Mouse (Mus musculus) CD4-positive, CD25-positive, alpha-beta regulatory T cell, adult 9 weeks (primary cell): Measurements from ENCODE around the gene Camk2n2. TPM values are rescaled to one million over a fixed set of nuclear protein-coding genes. Genes with fewer than 3 reads are reported as not detected.

ENCODE experiments used
- polyA plus RNA-seq: library from polyadenylated mRNA; unstranded; fragments of 100-300 nt; shearing (Covaris generic); gene quantifications from one replicate; pipeline ENCODE4 v1.2.1, GENCODE M21; 2017

Gene Camk2n2
- not detected for polyA plus RNA-seq

GRCm38 (mm10) chr16:20621191-20621990, at the start of gene Camk2n2:
Gene Camk2n2 (minus strand): TSS chr16:20621287.

GRCm38 (mm10) chr16:20668013-20668412, 46.9 kb upstream of the Camk2n2 start, which contains the start of gene Eif4g1:
Gene Eif4g1 (plus strand): TSS chr16:20668313.

GRCm38 (mm10) chr16:20651076-20651946, 30.2 kb upstream of the Camk2n2 start, which contains the start of gene Psmd2:
Gene Psmd2 (plus strand): TSS chr16:20651652.

GRCm38 (mm10) chr16:20629731-20630634, 8.9 kb upstream of the Camk2n2 start, which contains the start of gene Ece2:
Gene Ece2 (plus strand): TSS chr16:20629828.

GRCm38 (mm10) chr16:20611357-20612227, 9.5 kb downstream of the Camk2n2 start, which contains the start of the genes Eef1akmt4, Gm49333 and Alg3:
Gene Eef1akmt4 (plus strand): TSS chr16:20611593.
Gene Gm49333 (plus strand): TSS chr16:20611610.
Gene Alg3 (minus strand): TSS chr16:20611735.

GRCm38 (mm10) chr16:20589366-20589938, 31.6 kb downstream of the Camk2n2 start, which contains the start of gene Vwa5b2:
Gene Vwa5b2 (plus strand): TSS chr16:20589471.

Other genes starting within 250 kb of the Camk2n2 start
- 39.9 TPM for gene Abcc5, start 194.9 kb downstream of the Camk2n2 start, polyA plus RNA-seq
- gene Eif2b5, start 122.5 kb downstream of the Camk2n2 start, polyA plus RNA-seq, result 15.3 TPM
- 5.9 TPM for gene Dvl3, start 104.3 kb downstream of the Camk2n2 start, polyA plus RNA-seq
- gene Ap2m1, start 85.8 kb downstream of the Camk2n2 start, polyA plus RNA-seq, result 486 TPM
- 121 TPM for gene Abcf3, start 72.7 kb downstream of the Camk2n2 start, polyA plus RNA-seq
- gene Vwa5b2, start 31.8 kb downstream of the Camk2n2 start, polyA plus RNA-seq, result 0.29 TPM
- 27.3 TPM for gene Eef1akmt4, start 9.7 kb downstream of the Camk2n2 start, polyA plus RNA-seq
- not detected for gene Gm49333, start 9.7 kb downstream of the Camk2n2 start, polyA plus RNA-seq
- gene Alg3, start 9.6 kb downstream of the Camk2n2 start, polyA plus RNA-seq, result 49.3 TPM
- not detected for gene Ece2, start 8.5 kb upstream of the Camk2n2 start, polyA plus RNA-seq
- gene Psmd2, start 30.4 kb upstream of the Camk2n2 start, polyA plus RNA-seq, result 280 TPM
- 141 TPM for gene Eif4g1, start 47.0 kb upstream of the Camk2n2 start, polyA plus RNA-seq
- gene Fam131a, start 72.0 kb upstream of the Camk2n2 start, polyA plus RNA-seq, result 2.4 TPM
- gene Polr2h, start 96.4 kb upstream of the Camk2n2 start, polyA plus RNA-seq, result 86.1 TPM
- gene Clcn2, start 96.5 kb upstream of the Camk2n2 start, polyA plus RNA-seq, result 1.1 TPM
- not detected for gene Chrd, start 111.8 kb upstream of the Camk2n2 start, polyA plus RNA-seq
- not detected for gene Thpo, start 113.2 kb upstream of the Camk2n2 start, polyA plus RNA-seq